Mouse (Mus musculus) embryonic fibroblast, embryonic 13.5 days (primary cell): ENCODE results near the gene Raver2. TPM values are rescaled to one million over a fixed set of nuclear protein-coding genes. Genes with fewer than 3 reads are reported as not detected.
A peak's percentile ranks its signal among the peaks of the same experiment; 100 is the strongest.

Experiments used
- H3K27ac ChIP-seq: 2 replicates; pipeline ENCODE4 v1.5.1; 2012; ENCODE audit warnings: low read length, control low read depth, inconsistent platforms; ENCODE audit not compliant: insufficient read depth
- H3K4me1 ChIP-seq: 2 replicates; pipeline ENCODE4 v1.6.1; 2011; ENCODE audit warnings: low read length; ENCODE audit not compliant: control insufficient read depth, insufficient read depth
- H3K4me3 ChIP-seq: 2 replicates; pipeline ENCODE4 v1.5.1; 2011; ENCODE audit warnings: mild to moderate bottlenecking, control low read depth, low read length; ENCODE audit not compliant: insufficient read depth
- CTCF ChIP-seq: IDR thresholded peaks from 2 replicates; pipeline ENCODE4 v1.5.1; 2011; ENCODE audit warnings: mild to moderate bottlenecking, control low read depth, low read length, moderate library complexity, borderline replicate concordance; ENCODE audit not compliant: insufficient read depth
- POLR2A ChIP-seq: IDR thresholded peaks from 2 replicates; pipeline ENCODE4 v1.6.1; 2011; ENCODE audit warnings: low read depth, mild to moderate bottlenecking, control low read depth, low read length, moderate library complexity
- polyA plus RNA-seq: library from polyadenylated mRNA; stranded (reverse); fragments of >200 nt; gene quantifications from 2 replicates; pipeline ENCODE4 v1.2.4, GENCODE M21; 2011; ENCODE audit warnings: low read depth; ENCODE audit not compliant: missing spikeins, insufficient read length

Gene Raver2
- polyA plus RNA-seq, 1 experiment, result 3.8 TPM

- TF ChIP-seq POLR2A (no peak), CTCF (no peak)
- no peak overlapping the region for H3K4me3 ChIP-seq
- H3K4me1 ChIP-seq, result no peaks in the 10 kb centered on the region
- no peak overlapping the region for H3K27ac ChIP-seq
Observed at GRCm38 (mm10) chr4:101164673-101165072, 95.9 kb downstream of the Raver2 start.

GRCm38 (mm10) chr4:101165776-101166175, 97.0 kb downstream of the Raver2 start:
- Histone ChIP-seq H3K27ac (no peak overlapping the region), H3K4me3 (no peak overlapping the region), H3K4me1 (no peaks in the 10 kb centered on the region)
- TF ChIP-seq POLR2A (no peak), CTCF (no peak)

- H3K4me1 ChIP-seq, result no peaks in the 10 kb centered on the region
- TF ChIP-seq POLR2A (no peak), CTCF (no peak)
- H3K27ac ChIP-seq, result no peak overlapping the region
- no peak overlapping the region for H3K4me3 ChIP-seq
Observed at GRCm38 (mm10) chr4:101167777-101168176, 99.0 kb downstream of the Raver2 start.

GRCm38 (mm10) chr4:101168189-101168778, 99.5 kb downstream of the Raver2 start:
- no peak overlapping the region for H3K4me3 ChIP-seq
- no peak overlapping the region for H3K27ac ChIP-seq
- H3K4me1 ChIP-seq, result no peaks in the 10 kb centered on the region
- TF ChIP-seq CTCF (peak; percentile 37; the same call in 1 of the 2 replicates), POLR2A (no peak)

GRCm38 (mm10) chr4:101172738-101173137, 104.0 kb downstream of the Raver2 start:
- Histone ChIP-seq H3K27ac (no peak overlapping the region), H3K4me3 (no peak overlapping the region), H3K4me1 (no peaks in the 10 kb centered on the region)
- no peak for TF ChIP-seq CTCF
- no peak for TF ChIP-seq POLR2A

- no peak overlapping the region for H3K4me3 ChIP-seq
- TF ChIP-seq POLR2A, result no peak
- no peak for TF ChIP-seq CTCF
- H3K27ac ChIP-seq, result no peak overlapping the region
- H3K4me1 ChIP-seq, result no peaks in the 10 kb centered on the region
Observed at GRCm38 (mm10) chr4:101174916-101175625, 106.3 kb downstream of the Raver2 start.

GRCm38 (mm10) chr4:101176123-101176522, 107.3 kb downstream of the Raver2 start:
- no peak for TF ChIP-seq CTCF
- TF ChIP-seq POLR2A, result no peak
- Histone ChIP-seq H3K4me3 (no peak overlapping the region), H3K4me1 (no peaks in the 10 kb centered on the region), H3K27ac (no peak overlapping the region)

GRCm38 (mm10) chr4:101177796-101178195, 109.0 kb downstream of the Raver2 start:
- Histone ChIP-seq H3K4me3 (no peak overlapping the region), H3K27ac (no peak overlapping the region), H3K4me1 (peaks cover 3% of the 10 kb centered on the region)
- no peak for TF ChIP-seq POLR2A
- TF ChIP-seq CTCF, result no peak

GRCm38 (mm10) chr4:101179076-101179475, 110.3 kb downstream of the Raver2 start:
- TF ChIP-seq CTCF, result no peak
- TF ChIP-seq POLR2A, result no peak

GRCm38 (mm10) chr4:101179836-101180235, 111.1 kb downstream of the Raver2 start:
- Histone ChIP-seq H3K4me1 (peaks cover 7% of the 10 kb centered on the region), H3K27ac (no peak overlapping the region), H3K4me3 (no peak overlapping the region)
- TF ChIP-seq CTCF, result no peak
- TF ChIP-seq POLR2A, result no peak

More at GRCm38 (mm10) chr4:101179076-101179475, 110.3 kb downstream of the Raver2 start:
- Histone ChIP-seq H3K27ac (no peak overlapping the region), H3K4me3 (no peak overlapping the region), H3K4me1 (peaks cover 7% of the 10 kb centered on the region)
